Mouse (Mus musculus) layer of hippocampus, adult 9-11 months (tissue): ENCODE results near the gene Matk.

Experiments
- DNase-seq: peaks from one replicate; pipeline ENCODE4 v3.0.0; 2022

The Matk gene

DNA sequence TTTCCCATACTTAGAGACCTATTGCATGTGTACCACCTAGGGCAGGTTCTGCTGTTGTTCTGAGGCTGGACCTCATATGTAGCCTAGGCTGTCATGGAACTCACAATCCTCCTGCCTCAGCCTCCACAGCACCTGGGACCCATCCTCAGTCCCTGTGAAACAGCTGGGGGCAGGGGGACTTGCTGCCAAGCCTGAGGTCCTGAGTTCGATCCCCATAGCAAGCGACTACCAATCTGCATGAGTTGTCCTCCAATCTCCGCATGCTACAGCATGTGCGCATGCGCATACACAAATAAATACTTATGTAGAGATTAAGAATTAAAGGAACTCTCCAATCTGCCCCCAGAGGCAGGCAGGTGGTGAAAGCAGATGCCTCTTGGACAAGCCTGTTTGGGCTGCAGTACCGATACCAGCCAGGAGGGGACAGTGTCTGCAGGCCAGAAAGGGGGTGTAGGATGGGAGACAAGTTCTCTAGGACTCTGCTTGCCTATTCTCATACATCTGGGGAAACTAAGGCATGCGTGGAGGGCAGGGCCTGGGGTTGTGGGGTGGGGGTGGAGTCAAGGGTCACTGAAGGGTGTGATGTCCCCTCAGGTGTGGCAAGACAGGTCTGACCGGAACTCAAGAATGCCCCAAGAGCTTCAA, 34.9 kb downstream of the Matk start:
- no peak for DNase-seq

DNA sequence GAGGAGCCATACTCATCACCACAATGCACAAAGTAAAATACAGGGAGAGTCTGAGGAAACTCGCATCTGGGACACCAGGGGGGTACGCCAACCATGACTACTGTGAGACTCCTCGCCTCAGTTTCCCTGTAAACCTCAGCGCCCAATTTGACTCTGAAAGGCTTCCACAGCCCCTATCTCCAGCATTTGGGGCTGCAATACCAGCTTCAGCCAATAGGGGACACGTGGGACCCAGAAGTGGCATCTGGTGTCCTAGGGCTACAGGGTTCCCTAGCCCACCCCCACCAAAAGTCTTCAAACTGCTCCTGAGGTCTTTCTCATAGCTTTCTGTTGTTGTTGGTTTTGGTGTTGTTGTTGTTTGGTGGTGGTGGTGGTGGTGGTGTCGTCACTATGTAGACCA, 35.9 kb downstream of the Matk start:
- no peak for DNase-seq

DNA sequence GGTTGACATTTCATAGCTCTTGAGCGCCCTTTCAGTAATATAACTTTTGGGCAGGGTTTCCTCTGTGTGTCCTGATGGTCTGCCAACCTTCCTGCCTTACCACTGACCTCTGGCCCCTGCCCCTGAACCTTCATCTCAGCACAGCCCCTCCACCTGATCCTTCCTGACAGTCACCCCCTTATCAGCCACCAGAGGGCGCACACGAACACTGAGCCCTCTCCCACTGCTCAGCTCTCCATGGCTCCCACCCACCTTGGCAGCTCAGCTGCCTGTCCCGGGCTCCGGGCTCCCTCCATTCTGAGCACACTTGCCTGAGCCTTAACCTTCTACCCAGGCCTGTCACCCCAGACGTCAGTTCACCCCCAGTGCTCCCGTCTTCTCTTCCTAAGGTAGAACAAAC, 36.5 kb downstream of the Matk start:
- no peak for DNase-seq

DNA sequence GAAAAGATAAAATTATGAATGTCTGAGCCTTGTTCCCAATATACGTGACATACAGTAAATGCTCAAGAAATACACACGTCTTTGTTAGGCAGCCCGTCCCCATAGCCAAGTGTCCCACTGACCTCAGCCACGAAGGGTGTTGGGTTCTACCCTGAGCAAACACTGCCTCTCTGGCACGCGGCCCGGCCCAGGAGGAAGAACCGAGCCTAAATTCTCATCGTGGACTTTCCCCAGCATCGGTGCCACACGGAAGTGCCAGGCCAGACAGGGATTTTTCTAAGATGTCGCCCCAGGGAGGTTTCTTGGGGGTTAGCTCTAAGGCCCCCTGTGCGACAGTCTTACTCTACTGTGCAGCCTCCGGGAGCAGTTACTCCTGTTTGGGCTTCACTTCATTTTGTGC, 37.1 kb downstream of the Matk start:
- DNase-seq: no peak

DNA sequence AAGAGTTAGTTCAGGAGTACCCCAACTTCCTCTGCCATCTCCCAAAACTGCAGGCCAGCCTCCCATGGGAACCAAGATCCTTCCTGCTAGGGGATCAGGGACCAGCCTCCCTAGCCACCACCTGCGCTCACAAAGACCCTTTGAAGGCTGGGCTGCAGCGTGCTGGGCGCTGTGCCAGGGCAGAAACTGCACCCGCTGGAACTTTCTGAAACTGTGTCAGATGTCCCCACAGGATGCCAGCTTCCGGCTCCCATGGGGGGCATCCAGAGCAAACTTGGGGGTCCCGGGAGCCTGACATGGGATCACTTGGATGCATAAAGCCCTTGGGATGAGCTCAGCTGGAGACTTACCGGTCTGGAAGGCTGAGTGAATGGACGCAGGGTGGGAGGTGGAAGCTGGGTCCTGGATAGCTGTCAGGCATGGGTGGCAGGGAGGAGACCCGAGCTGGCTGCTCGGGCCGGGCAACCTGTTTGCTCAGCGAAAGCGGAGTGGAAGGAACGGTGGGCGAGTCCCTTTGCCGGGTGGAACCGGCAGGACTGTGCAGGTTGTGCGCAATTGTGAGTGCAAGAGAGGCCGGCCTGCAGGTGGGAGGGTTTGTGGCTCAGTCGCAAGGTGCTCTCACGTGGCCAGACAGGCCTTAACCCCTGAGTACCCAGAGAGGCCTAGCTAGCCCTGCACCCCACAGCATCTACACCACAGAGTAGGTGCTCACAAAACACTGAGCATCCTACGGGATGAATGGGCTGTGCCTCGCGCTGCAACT, 38.1 kb downstream of the Matk start:
- DNase-seq: no peak

DNA sequence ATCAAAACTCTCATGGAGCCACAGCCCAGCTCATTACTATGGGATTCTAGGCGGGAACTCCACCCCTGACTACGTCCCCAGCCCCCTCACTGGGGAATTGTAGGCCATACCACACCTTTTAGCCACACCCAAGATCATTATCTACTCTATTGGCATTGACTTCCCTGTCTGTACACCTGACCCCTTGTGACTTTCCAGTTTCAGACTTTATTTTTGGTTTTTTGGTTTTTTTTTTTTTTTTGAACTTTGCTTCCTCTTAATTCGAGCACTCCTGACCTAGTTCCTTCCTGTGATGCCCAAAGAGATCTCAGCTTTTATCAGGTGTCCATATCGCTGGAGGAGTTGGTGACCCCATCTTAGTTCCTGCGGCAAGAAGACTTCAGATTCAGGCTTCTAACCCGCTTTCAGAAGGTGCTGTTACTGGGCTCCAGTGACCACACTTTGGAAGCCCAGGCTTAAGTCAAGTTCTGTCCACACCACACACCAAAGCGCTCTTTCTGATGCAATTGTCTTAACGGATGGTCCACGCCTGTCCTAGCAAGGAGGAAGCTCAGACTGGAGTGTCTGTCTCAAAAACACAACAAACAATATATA, 38.9 kb downstream of the Matk start, which contains the start of gene Tjp3:
Gene Tjp3 (minus strand): TSS at position 71 of the 594 bp plus-strand sequence.
- DNase-seq: no peak

DNA sequence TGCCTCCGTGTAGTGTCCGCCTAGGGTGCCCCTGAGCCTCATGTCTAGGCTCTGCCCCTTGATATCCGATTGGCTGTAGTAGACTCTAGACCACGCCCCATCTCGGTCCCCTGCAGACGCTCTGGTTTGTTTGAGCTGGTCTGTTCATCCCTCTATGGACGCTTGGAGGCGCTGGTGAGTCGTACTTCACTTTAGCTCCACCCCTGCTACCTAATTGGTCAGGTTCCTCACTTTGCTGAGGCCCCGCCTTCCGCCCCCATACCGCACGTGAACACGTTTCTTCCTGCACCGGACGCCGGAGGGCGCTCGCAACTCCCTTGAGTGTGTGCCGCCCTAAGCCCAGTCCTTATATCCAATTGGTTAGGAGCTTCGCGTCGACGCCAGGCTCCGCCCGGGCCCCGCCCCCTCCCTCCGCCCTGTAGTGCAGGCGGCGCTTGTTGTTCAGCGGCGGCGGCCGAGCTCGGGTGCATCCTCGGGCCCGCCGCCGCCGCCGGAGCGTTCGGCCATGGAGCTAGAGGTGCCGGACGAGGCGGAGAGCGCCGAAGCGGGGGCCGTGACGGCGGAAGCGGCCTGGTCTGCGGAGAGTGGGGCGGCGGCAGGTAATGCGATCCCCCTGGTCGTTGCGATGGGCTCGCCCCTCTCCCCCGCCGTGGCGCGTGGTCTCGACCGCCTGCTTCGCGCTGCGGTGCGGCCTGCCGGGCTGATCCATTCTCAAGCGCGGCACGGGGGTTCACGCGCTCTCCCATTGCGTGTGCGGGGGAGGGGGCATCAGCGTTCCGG, 40.0 kb downstream of the Matk start, which contains the start of gene Pip5k1c:
Gene Pip5k1c (plus strand): TSS at position 410 of the 780 bp plus-strand sequence.
- peak; percentile 100 for DNase-seq

DNA sequence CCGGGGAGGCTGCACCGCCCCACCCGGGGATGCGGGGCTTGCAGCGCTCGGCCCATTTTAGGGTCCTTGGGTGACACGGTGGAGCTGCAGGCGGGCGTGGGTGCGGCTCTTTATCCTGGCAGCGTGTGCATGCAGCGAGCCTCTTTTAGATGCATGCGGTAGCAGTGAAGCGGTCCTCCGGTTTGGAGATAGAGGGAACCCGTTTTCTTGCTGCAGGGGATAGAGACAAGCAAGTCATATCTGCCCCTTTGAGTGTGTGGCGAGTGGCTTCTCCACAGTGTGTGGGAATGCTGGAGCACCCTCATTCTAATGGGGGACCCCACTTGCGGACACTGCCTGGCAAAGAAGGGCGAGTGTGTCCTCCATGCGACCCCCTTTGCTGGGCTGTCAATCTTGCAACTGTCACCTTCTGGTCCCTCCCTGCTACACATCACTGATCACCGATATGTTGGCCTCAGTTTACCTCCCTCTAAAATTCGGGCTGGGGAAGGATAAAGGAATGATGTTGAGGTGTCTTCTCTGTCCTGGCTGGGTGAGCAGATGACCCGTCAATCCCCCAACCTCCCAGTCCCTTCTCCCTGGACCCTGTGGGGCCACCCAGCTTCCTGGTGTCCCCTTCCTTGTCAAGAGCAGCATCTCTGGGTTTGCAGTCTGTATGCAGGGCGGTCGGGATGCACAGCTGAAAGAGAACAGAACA, 40.7 kb downstream of the Matk start:
- no peak for DNase-seq

DNA sequence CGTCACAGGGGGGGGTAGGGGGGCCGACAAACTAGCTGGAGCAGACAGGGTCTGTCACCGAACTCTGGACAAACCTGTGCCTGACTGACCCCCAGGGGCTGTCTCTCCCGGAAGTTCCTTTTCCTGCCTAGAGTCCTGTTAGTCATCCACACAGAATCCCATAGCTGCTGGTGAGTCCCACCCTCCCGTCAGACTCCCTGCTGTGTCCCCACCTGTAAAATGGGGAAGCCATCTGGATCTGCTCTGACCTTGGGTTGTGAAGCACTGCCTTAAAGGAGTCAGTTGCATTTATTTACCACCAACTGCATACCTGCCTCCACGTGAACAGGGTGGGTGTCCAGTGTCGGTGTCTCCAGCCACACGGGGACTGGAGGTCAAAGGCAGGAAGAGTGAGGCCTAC, 41.7 kb downstream of the Matk start:
- no peak for DNase-seq

DNA sequence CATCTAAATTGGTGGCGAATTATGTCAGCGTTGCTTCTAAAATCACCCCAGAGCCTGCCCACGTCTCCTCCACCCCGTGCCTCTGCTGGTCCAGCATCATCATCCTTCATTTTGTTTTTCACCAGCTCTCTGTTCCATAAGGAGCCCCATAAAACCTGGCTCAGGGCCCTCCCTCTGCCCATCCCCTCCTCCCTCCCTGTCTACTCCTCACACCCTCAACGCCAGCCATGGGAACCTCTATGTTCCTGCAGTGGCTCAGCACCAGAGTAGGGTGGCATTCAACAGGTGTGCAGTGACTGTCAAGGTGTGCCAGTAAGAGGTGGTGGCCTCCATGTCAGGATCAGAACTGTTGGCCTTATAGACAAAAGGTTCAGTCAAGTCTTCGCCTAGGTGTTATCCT, 42.5 kb downstream of the Matk start:
- DNase-seq: no peak

DNA sequence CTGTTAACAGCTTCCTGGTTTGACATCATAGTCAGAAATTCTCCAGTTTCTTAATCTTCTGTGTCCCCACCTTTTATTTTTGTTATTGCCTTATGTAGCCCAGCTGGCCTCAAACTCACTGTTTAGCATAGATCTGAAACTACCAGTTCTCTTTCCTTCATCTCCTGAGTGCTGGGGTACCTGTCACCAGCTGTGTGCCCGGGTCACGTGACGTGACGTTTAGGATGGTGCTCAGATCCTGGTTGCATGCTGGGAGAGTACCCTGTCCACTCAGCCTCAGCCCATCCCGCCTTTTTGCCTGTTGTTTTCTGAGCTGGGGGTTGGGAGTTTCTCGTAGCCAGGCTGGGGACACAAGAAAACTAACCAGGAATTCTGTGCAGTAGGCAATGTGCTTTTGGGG, 44.5 kb downstream of the Matk start:
- no peak for DNase-seq

DNA sequence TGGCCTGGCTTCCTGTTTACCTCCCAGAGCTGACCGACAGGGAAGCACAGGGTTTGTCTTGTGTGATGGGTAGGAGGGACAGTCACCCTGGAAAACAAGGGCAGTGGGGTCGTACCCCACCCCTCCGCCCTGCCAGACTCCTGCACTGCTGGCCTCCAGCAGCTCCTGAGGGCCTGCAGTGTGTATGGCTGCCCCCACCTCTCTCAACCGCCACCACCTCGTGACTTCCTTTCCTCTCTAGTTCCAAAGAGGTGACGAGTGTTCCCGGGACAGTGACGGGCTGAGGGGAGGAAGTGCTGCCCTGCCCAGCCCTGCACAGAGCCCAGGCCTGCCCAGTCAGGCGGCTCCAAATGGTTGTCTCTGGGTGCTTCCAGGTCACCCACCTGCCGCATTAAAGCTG, 45.1 kb downstream of the Matk start:
- DNase-seq: no peak

DNA sequence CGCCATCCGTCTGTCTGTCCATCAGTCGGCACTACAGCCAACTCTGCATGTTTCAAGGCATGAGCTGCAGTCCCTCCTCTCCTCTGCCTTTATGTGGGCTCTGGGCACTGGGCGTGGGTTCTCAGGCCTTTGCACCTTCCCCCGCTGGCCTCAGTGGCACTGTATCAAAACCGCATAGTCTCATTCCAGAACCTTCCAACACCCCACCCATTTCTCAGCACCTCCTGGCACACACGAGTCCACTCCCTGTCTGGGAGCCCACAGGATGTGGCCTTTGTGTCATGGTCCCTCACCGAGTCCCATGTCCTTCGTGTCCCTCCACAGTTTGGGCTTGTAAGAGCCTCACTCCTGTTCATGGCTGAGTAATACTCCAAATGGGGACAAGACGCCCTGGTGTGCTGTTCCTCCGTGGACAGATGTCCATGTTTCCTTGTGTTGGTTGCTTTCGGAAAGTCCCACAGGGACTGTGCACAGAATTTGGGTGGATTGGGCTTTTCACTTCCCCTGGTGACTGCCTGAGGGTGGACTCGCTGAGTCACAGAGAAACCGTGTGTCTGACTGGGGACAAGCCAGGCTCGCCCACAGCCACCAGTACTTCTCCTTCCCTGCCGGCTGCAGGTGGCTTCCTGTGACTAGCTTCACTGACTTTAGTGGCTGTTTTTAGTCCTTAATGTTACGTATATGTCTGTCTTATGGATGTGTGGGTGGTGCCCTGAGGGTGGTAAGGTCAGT, 45.8 kb downstream of the Matk start:
- DNase-seq: peak; percentile 87

DNA sequence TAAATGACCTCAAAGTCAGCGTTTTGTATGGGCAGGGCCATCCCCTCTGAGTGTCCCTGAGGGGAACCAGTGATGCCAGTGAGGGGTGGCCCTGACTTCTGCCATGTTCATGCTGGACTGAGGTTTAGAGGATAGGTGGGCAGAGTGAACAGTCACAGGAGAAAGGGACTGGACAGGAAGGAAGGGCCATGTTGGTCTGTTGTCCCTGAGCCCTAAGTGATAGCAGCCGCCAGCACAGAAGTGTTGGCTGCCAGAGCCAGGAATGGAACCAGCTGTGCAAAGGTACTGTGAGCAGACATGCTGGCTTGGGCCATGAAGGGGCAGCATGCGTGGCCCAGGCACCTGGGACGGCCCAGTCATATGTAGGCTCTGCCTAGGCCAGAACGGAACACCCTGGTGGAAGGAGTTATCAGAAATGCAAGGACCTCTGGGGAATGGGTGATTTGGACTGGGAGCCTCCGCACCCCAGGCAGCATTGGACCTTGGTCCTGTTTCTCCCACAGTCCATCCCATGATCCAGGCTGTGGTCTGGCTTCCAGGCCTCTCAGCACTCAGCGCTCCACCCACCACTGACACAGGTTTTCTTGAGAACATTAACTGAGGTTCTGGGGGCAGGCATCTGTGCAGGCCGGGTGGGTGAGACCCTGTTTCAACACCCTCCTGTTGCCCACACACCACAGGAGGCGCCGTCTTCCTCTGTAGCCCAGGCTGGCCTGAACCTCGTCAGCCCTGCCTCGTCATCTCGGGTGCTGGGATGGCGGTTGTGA, 47.0 kb downstream of the Matk start:
- no peak for DNase-seq

DNA sequence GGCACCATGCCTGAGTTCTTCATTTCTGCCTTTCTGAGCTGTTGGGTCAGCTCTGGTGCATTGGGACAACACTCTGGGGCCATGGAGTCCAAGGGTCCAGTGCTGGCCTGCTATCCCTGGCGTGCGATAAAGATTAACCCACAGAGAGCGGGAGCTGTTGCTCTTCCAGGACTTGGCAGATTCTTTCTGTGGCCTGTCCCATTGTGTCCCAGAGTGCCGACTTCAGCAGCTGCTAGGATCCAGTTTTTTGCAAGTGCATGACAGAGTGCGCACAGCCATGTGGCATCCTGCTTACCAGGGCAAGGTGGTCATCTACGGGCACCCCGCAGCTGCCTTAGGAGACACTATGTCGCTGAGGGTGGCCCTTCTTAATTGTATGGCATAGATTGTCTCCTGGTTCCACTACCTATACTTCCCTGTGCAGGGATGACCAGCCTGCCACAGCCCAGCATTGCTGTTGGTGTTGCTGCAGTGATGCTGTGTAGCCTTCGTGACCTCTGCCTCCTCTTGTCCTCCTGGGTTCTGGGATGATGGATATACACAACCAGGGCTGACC, 47.7 kb downstream of the Matk start:
- no peak for DNase-seq

DNA sequence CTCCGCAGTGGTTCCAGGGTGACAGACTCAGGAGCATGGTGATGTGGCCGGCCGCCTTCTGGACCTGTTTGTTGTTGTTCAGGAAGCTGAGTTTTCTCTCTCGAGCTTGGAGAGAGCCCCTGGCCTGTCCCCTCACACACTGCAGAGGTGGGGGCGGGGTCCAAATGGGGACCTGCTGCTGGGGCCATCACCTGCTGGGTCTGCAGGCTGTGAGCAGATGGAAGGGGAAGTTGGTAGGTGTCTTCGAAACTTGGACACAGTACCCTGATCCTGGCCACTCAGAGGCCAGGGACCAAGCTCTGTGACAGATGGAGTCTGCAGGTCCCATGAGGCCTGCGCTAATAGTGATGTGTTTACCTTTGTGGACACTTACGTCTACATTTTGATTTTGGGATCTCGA, 48.6 kb downstream of the Matk start:
- DNase-seq: no peak

DNA sequence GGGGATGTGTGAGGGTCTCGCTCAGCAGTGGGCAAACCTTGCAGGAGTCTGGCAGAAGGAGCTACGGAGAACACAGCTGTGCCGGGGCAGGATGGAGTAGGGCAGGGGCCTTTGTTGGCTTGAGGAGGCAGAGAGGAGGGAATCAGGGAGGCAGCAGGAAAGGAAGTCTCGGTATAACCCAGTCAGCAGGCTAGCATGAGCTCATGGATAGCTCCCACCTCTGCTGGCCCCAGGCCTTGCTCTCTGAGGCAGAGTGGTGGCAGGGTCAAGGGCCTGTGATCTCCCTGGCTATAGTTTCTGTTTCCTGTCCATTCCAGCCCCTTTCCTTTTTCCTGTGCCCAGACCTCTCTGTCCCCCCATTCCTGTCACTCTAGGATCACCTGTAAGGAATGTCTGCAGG, 49.6 kb downstream of the Matk start:
- no peak for DNase-seq

DNA sequence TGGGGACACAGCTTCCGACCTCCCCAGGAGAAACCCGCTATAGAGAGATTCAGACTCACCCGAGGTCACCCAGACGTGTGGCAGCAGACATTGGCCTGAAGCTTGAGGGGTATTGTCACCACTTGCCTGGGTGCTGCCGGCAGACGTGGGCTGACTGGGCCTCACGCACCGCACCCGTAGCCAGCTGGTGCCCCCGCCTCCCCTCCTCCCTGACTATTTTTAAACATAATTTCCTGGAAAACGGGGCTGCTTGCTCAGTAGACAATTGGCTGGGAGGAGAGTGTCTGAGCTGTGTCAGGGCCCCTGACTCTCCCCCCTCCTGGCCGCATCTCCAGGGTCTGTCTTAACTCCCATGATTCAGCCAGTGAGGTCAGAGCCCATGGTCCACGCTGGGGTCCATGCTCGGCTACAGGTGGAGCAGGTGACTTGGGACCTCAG, 50.1 kb downstream of the Matk start:
- peak; percentile 69 for DNase-seq

DNA sequence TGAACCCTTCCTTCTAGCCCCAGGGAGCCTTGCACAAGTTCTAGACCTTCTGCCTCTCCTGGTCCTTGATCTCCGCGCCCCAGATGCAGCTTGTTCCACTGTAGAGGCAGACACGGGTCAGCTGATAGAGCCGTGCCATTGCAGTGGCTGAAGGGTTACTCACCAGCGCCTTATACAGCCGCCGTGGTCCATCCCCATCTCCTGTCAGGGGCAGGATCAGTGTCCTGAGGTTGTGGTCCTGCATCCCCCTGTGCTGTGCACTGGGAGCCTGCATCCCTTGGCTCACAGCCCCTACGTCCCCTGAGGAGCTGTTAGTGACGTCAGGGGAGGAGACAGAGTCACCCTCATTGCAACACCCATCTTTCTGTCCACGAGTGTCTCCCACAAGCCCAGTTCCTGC, 50.5 kb downstream of the Matk start:
- no peak for DNase-seq

DNA sequence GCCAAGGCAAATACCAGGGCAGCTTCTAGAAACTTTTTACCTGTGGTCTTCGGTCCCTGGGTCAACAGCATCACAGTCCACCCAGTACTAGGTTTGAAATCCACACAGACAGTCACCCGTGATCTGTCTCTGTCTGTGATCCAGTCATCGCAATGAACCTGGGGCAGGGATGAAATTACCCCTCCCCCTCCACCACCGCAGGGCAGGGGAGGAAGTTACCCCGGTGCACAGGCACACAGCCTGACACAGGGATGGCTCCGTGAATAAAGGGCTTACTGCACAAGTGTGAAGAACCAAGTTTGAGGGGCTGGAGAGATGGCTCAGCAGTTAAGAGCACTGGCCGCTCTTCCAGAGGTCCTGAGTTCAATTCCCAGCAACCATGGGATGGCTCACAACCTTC, 51.0 kb downstream of the Matk start:
- DNase-seq: no peak
